Mouse (Mus musculus) kidney, postnatal 25 days (tissue): Measurements from ENCODE around the gene Dhdh.
"Not testable (repeated sequence)": the region's sequence is repeated elsewhere in the genome, so short reads cannot be mapped to it uniquely, and the experiment has no call there.

Source experiments
- DNase-seq, 2 experiments: peaks; one replicate each; pipeline ENCODE4 v3.0.0; 2021; ENCODE audit warnings: mixed read lengths in 2 of 2

Gene Dhdh

GRCm38 (mm10) chr7:45488293-45489204, at the start of gene Dhdh:
Gene Dhdh (minus strand): TSS chr7:45488805.
- DNase-seq = peak; percentile 70 to 83

GRCm38 (mm10) chr7:45537602-45538001, 49.0 kb upstream of the Dhdh start:
- no peak for DNase-seq

- DNase-seq = no peak
Measured at GRCm38 (mm10) chr7:45535676-45536075, 47.1 kb upstream of the Dhdh start.

- DNase-seq = no peak
Measured at GRCm38 (mm10) chr7:45530643-45531042, 42.0 kb upstream of the Dhdh start.

- DNase-seq = no peak
Measured at GRCm38 (mm10) chr7:45529461-45529860, 40.9 kb upstream of the Dhdh start.

- DNase-seq = not testable (repeated sequence)
Measured at GRCm38 (mm10) chr7:45527169-45527568, 38.6 kb upstream of the Dhdh start.

GRCm38 (mm10) chr7:45526474-45527120, 38.0 kb upstream of the Dhdh start:
- DNase-seq = peak; percentile 39 to 41

GRCm38 (mm10) chr7:45525809-45526473, 37.3 kb upstream of the Dhdh start, which contains the start of the genes Ppp1r15a and Plekha4:
Gene Ppp1r15a (minus strand): TSS chr7:45526268.
Gene Plekha4 (plus strand): TSS chr7:45526330.
- DNase-seq = peak; percentile 95 to 96

- DNase-seq = peak; percentile 27 to 54
Measured at GRCm38 (mm10) chr7:45524841-45525621, 36.4 kb upstream of the Dhdh start.

- peak in 1 of 2 experiments; percentile 36 for DNase-seq
Measured at GRCm38 (mm10) chr7:45523678-45524170, 35.1 kb upstream of the Dhdh start.

- peak in 1 of 2 experiments; percentile 61 for DNase-seq
Measured at GRCm38 (mm10) chr7:45522957-45523676, 34.5 kb upstream of the Dhdh start.

GRCm38 (mm10) chr7:45522194-45522752, 33.7 kb upstream of the Dhdh start:
- DNase-seq = no peak

- DNase-seq = peak; percentile 94 to 95
Measured at GRCm38 (mm10) chr7:45521728-45522184, 33.2 kb upstream of the Dhdh start.

- DNase-seq = peak in 1 of 2 experiments; percentile 35
Measured at GRCm38 (mm10) chr7:45520605-45521004, 32.0 kb upstream of the Dhdh start.

- DNase-seq = no peak
Measured at GRCm38 (mm10) chr7:45519345-45520120, 30.9 kb upstream of the Dhdh start.

GRCm38 (mm10) chr7:45518618-45519017, 30.0 kb upstream of the Dhdh start:
- peak in 1 of 2 experiments; percentile 38 for DNase-seq

GRCm38 (mm10) chr7:45516846-45517245, 28.2 kb upstream of the Dhdh start:
- DNase-seq = not testable (repeated sequence)

- no peak for DNase-seq
Measured at GRCm38 (mm10) chr7:45515436-45515835, 26.8 kb upstream of the Dhdh start.

GRCm38 (mm10) chr7:45514411-45514810, 25.8 kb upstream of the Dhdh start:
- no peak for DNase-seq
